Mouse (Mus musculus) forelimb bud, embryonic 11.5 days (tissue): ENCODE measurements around the gene Slc45a2.
"Not testable (repeated sequence)": the region's sequence is repeated elsewhere in the genome, so short reads cannot be mapped to it uniquely, and the experiment has no call there.

Experiments
- DNase-seq: peaks from one replicate; pipeline ENCODE4 v3.0.0-alpha.2; 2012; ENCODE audit warnings: low read depth, low spot score

Slc45a2 gene

DNA sequence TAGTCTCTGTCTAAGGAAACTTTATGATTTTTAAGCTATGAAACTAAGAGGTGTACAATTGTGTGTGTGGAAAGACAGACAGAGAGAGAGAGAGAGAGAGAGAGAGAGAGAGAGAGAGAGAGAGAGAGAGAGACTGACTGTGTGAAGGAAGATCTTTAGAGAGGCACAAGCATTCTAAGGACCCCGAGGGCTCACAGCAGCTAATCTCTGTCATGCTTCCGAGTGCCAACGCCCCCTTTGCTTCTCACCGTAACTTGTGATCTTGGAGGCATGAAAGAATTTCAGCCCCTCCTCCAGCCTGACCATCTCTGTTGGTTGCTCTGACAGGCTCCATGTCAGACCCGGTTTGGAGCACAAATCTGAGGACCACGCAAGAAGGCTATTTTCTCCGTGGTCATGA, at the start of gene Slc45a2:
Gene Slc45a2 (plus strand): TSS at position 301 of the 400 bp plus-strand sequence.
- DNase-seq = no peak

- DNase-seq = peak; percentile 45
These were observed 48.4 kb upstream of the Slc45a2 start, which contains the start of gene C1qtnf3 for GRCm38 (mm10) chr15:10951951-10952759. Gene C1qtnf3 (plus strand): TSS chr15:10952332.

GRCm38 (mm10) chr15:10952760-10953305, 47.7 kb upstream of the Slc45a2 start:
- no peak for DNase-seq

- DNase-seq = no peak
These were observed 47.1 kb upstream of the Slc45a2 start for GRCm38 (mm10) chr15:10953465-10953864.

- DNase-seq = no peak
These were observed 46.0 kb upstream of the Slc45a2 start for GRCm38 (mm10) chr15:10954381-10955016.

- DNase-seq = no peak
These were observed 45.4 kb upstream of the Slc45a2 start for GRCm38 (mm10) chr15:10955156-10955555.

DNA sequence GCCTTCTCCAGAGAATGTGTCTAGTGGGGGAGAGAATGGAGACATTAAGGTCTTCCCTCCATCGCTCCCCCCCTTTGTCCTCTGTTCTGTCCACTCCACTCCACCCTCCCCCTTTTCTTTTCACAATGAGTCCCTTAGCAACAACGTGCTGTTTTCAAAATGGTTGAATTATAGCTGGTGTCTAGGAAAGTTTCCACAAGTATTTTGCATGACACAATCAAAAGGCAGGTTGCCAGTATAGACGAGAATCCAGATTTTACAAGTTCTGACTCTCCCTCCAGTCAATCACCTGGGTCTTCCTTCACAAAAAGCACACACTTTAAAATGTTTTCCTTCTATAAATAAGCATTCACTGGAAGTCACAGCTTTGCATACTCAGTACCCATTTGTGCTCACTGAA, 43.8 kb upstream of the Slc45a2 start:
- DNase-seq = no peak

GRCm38 (mm10) chr15:10959277-10960026, 41.1 kb upstream of the Slc45a2 start:
- no peak for DNase-seq

- DNase-seq = no peak
These were observed 40.3 kb upstream of the Slc45a2 start for GRCm38 (mm10) chr15:10960267-10960666.

DNA sequence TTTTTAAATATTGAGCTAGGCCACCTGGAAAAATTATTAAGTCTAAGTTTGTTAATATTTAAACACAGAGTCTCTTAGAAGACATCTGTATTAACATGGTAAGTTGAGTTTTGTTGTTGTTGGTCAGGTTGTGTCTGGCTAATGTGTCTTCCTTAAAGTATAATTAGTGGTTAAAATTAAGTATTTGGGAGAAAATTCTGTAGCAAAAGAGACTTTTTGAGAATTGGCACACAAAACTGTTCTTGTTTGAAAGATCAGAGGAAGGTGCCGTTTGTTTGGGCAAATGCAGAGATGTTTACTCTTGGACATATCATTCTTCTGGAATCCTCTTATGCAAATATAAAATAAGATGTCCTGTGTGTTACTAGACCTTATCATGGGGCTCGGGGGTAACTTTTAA, 37.9 kb upstream of the Slc45a2 start:
- DNase-seq = no peak

DNA sequence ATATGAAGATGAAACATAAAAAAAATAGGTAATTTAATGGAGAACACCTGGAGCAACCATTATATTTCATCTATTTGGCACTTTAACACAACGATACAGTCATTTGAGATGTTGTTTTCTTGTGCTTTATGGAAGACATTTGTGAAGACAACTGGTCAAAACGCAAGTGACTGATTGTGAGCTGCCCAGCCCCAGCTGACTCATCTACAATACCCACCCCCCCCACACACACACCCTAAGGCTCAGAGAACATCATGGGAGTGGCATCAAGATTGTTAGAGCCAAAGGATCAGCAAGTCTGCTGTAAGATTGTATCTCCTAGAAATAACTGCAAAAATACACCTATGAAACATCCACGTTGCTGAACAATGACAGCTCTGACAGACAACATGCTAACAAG, 31.1 kb upstream of the Slc45a2 start:
- no peak for DNase-seq

GRCm38 (mm10) chr15:10970777-10971176, 29.7 kb upstream of the Slc45a2 start:
- DNase-seq = no peak

- no peak for DNase-seq
These were observed 23.4 kb upstream of the Slc45a2 start for GRCm38 (mm10) chr15:10977151-10977550.

GRCm38 (mm10) chr15:10980712-10981111, 19.8 kb upstream of the Slc45a2 start:
- DNase-seq = no peak

DNA sequence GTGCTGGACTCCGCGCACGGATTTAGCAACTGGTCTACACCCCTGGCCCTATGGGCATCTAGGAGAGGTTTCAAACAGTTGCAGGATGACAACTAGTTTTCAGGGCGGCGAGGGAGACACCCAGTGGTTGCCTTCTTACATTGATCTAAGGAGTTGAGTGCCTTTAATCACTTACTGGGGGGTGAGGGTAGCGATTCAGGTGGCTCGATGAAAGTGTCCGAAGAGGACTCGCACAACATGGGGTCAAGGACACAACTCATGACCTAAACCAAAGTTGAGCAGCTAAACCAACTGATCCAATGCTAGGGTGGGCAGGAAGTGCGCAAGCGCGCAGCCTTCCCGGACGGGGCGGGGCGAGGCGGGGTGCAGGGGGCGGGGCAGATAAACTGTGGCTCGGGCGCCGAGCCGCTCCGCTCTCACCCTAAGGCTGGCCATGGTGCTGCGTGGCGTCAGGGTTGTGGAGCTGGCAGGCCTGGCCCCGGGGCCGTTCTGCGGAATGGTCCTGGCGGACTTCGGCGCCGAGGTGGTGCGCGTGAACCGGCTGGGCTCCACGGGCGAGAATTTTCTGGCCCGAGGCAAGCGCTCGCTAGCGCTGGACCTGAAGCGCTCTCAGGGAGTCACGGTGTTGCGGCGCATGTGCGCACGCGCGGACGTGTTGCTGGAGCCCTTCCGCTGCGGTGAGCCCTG, 19.0 kb upstream of the Slc45a2 start, which contains the start of gene Amacr:
Gene Amacr (plus strand): TSS at position 380 of the 687 bp plus-strand sequence.
- DNase-seq = peak; percentile 91

DNA sequence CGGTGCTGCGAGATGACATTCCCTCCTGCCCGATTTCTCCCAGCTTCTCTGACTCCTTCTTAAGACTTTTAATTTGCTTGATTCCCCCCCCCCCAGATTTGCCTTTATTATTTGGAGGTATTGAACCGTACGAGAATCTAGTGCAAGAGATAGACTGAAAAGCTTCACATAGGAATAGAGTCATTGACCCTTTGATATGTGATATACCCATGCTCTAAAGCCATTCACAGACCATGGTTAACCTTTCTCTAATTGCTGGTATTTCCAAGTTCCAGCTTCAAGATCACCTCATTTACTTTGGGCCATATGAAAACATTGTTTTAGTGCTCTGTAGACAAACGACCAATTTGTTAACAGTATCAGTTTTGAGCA, 18.5 kb upstream of the Slc45a2 start:
- DNase-seq = peak; percentile 4

GRCm38 (mm10) chr15:10985756-10986155, 14.8 kb upstream of the Slc45a2 start:
- DNase-seq = no peak

GRCm38 (mm10) chr15:10986477-10986876, 14.0 kb upstream of the Slc45a2 start:
- DNase-seq = not testable (repeated sequence)

GRCm38 (mm10) chr15:10990411-10990810, 10.1 kb upstream of the Slc45a2 start:
- no peak for DNase-seq

- no peak for DNase-seq
These were observed 9.0 kb upstream of the Slc45a2 start for GRCm38 (mm10) chr15:10991566-10991965.

DNA sequence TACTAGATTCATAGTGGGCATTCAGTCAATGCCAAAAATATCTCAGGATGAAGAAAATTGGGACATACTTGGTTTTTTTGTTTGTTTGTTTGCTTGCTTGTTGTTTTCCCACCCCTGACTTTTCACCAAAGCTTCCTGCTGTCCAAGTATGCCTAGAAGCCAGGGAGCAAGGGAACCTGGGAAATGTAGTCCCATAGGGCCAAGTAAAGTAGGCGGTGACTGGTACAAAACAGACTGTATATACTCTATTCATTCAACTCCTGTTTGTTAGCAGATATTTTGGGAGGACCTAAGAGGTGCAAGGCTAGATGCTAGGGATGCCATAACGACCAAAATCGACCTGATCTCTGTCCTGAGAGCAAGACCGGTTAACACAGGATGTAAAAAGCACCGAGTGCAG, 689 bp upstream of the Slc45a2 start:
- peak; percentile 5 for DNase-seq
